Mouse (Mus musculus) neural tube, embryonic 15.5 days (tissue): ENCODE results near the gene Ttc12. TPM values are rescaled to one million over a fixed set of nuclear protein-coding genes. Genes with fewer than 3 reads are reported as not detected.

Experiments used
- ATAC-seq: fragments of 200-750 bp; cut with Nextera tagmentation; 2 replicates; pipeline ENCODE4 v1.8.0; 2017; ENCODE audit warnings: mild to moderate bottlenecking, moderate TSS enrichment, moderate library complexity; ENCODE audit not compliant: low FRiP score
- H3K27ac ChIP-seq: fragments of 300-500 bp; sonication (generic); replicated peaks from 2 replicates; pipeline ENCODE4 v1.5.1; 2015; ENCODE audit warnings: mild to moderate bottlenecking, inconsistent platforms
- H3K27me3 ChIP-seq: fragments of 300-500 bp; sonication (generic); replicated peaks from 2 replicates; pipeline ENCODE4 v1.6.1; 2015; ENCODE audit warnings: inconsistent platforms
- H3K36me3 ChIP-seq: fragments of 300-500 bp; sonication (generic); 2 replicates; pipeline ENCODE4 v1.6.1; 2015; ENCODE audit warnings: inconsistent platforms
- H3K4me1 ChIP-seq: fragments of 300-500 bp; sonication (generic); 2 replicates; pipeline ENCODE4 v1.6.1; 2015; ENCODE audit warnings: inconsistent platforms
- H3K4me2 ChIP-seq: fragments of 300-500 bp; sonication (generic); 2 replicates; pipeline ENCODE4 v1.6.1; 2015; ENCODE audit warnings: inconsistent platforms, mild to moderate bottlenecking, moderate library complexity
- H3K4me3 ChIP-seq: fragments of 300-500 bp; sonication (generic); replicated peaks from 2 replicates; pipeline ENCODE4 v1.5.1; 2015; ENCODE audit warnings: mild to moderate bottlenecking, inconsistent platforms
- H3K9ac ChIP-seq: fragments of 300-500 bp; sonication (generic); replicated peaks from 2 replicates; pipeline ENCODE4 v1.6.1; 2015; ENCODE audit warnings: mild to moderate bottlenecking, inconsistent platforms
- H3K9me3 ChIP-seq: fragments of 300-500 bp; sonication (generic); replicated peaks from 2 replicates; pipeline ENCODE4 v1.6.1; 2016; ENCODE audit warnings: inconsistent platforms
- WGBS: fragments of 180-500 bp; shearing (Covaris S2); methylation state at CpG from one replicate; pipeline ENCODE4 v1.1.7; 2015; ENCODE audit warnings: mixed read lengths; 5-methylcytosine and 5-hydroxymethylcytosine counted together
- polyA plus RNA-seq: library from polyadenylated mRNA; unstranded; fragments of >200 nt; fragmentation: Nextera tagmentation; extraction: Ambion mirVana; gene quantifications from 2 replicates; pipeline ENCODE4 v1.2.1, GENCODE M21; 2015

Ttc12 gene
- polyA plus RNA-seq, 1 experiment from 2014 or later = 1.8 TPM

- peak; percentile 65 for ATAC-seq
- no peaks in the 10 kb centered on the region for H3K9me3 ChIP-seq
- H3K36me3 ChIP-seq = no peaks in the 10 kb centered on the region
- H3K27me3 ChIP-seq = peaks cover 4% of the 10 kb centered on the region; the same call in 1 of the 2 replicates
- H3K4me2 ChIP-seq = peak overlapping the region; percentile 32
- peaks cover 41% of the 10 kb centered on the region for H3K4me1 ChIP-seq
- no peak overlapping the region for H3K27ac ChIP-seq
- WGBS = 34% methylated on average over 16 of the region's 16 CpGs
- no peak overlapping the region for H3K4me3 ChIP-seq
- H3K9ac ChIP-seq = no peak overlapping the region
Observed at GRCm38 (mm10) chr9:49488912-49489895, 3.2 kb upstream of the Ttc12 start.

- H3K9ac ChIP-seq = no peak overlapping the region
- no peak overlapping the region for H3K4me2 ChIP-seq
- WGBS = 82% methylated on average over 7 of the region's 7 CpGs
- H3K27me3 ChIP-seq = peaks cover 4% of the 10 kb centered on the region; the same call in 1 of the 2 replicates
- no peaks in the 10 kb centered on the region for H3K36me3 ChIP-seq
- peaks cover 42% of the 10 kb centered on the region for H3K4me1 ChIP-seq
- H3K27ac ChIP-seq = no peak overlapping the region
- no peak for ATAC-seq
- no peaks in the 10 kb centered on the region for H3K9me3 ChIP-seq
- H3K4me3 ChIP-seq = no peak overlapping the region
Observed at GRCm38 (mm10) chr9:49488258-49488657, 2.2 kb upstream of the Ttc12 start.

- Histone ChIP-seq H3K4me1 (peaks cover 44% of the 10 kb centered on the region), H3K27me3 (peaks cover 4% of the 10 kb centered on the region; the same call in 1 of the 2 replicates), H3K27ac (no peak overlapping the region), H3K36me3 (no peaks in the 10 kb centered on the region), H3K9me3 (no peaks in the 10 kb centered on the region), H3K9ac (no peak overlapping the region), H3K4me2 (no peak overlapping the region), H3K4me3 (no peak overlapping the region)
- 82% methylated on average over 6 of the region's 6 CpGs for WGBS
- ATAC-seq = no peak
Observed at GRCm38 (mm10) chr9:49487657-49487943, 1.6 kb upstream of the Ttc12 start.

GRCm38 (mm10) chr9:49486805-49487656 lies 1.0 kb upstream of the Ttc12 start:
- no peak for ATAC-seq
- Histone ChIP-seq H3K27me3 (peaks cover 4% of the 10 kb centered on the region; the same call in 1 of the 2 replicates), H3K9ac (no peak overlapping the region), H3K4me1 (peaks cover 44% of the 10 kb centered on the region), H3K27ac (no peak overlapping the region), H3K4me2 (no peak overlapping the region), H3K4me3 (no peak overlapping the region), H3K36me3 (no peaks in the 10 kb centered on the region), H3K9me3 (no peaks in the 10 kb centered on the region)
- 75% methylated on average over 9 of the region's 9 CpGs for WGBS

- 5% methylated on average over 21 of the region's 21 CpGs for WGBS
- no peak; the same call in 1 of the 2 replicates for ATAC-seq
- Histone ChIP-seq H3K9ac (peak overlapping the region; percentile 42), H3K4me3 (peak overlapping the region; percentile 47), H3K36me3 (no peaks in the 10 kb centered on the region), H3K9me3 (no peaks in the 10 kb centered on the region), H3K4me2 (peak overlapping the region; percentile 75), H3K27ac (0 out of 2 replicates have a peak overlapping the region, but pooled peaks have one; percentile 51), H3K27me3 (peaks cover 4% of the 10 kb centered on the region; the same call in 1 of the 2 replicates), H3K4me1 (peaks cover 44% of the 10 kb centered on the region)
Observed at GRCm38 (mm10) chr9:49485250-49485891, 654 bp downstream of the Ttc12 start.

GRCm38 (mm10) chr9:49483316-49483715 lies 2.7 kb downstream of the Ttc12 start:
- Histone ChIP-seq H3K27ac (no peak overlapping the region), H3K9me3 (no peaks in the 10 kb centered on the region), H3K27me3 (peaks cover 4% of the 10 kb centered on the region; the same call in 1 of the 2 replicates), H3K4me2 (peak overlapping the region; percentile 6; the same call in 1 of the 2 replicates), H3K9ac (no peak overlapping the region), H3K36me3 (no peaks in the 10 kb centered on the region), H3K4me3 (no peak overlapping the region), H3K4me1 (peaks cover 29% of the 10 kb centered on the region)
- ATAC-seq = no peak
- 32% methylated on average over 10 of the region's 10 CpGs for WGBS

- ATAC-seq = no peak
Observed at GRCm38 (mm10) chr9:49472126-49472525, 13.9 kb downstream of the Ttc12 start.

GRCm38 (mm10) chr9:49470946-49471345 lies 15.1 kb downstream of the Ttc12 start:
- no peaks in the 10 kb centered on the region for H3K36me3 ChIP-seq
- H3K4me2 ChIP-seq = no peak overlapping the region
- peaks cover 6% of the 10 kb centered on the region; the same call in 1 of the 2 replicates for H3K4me1 ChIP-seq
- H3K4me3 ChIP-seq = no peak overlapping the region
- no peaks in the 10 kb centered on the region for H3K9me3 ChIP-seq
- ATAC-seq = no peak
- WGBS = 72% methylated on average over 6 of the region's 6 CpGs
- H3K27ac ChIP-seq = no peak overlapping the region
- H3K9ac ChIP-seq = no peak overlapping the region
- no peaks in the 10 kb centered on the region for H3K27me3 ChIP-seq

More at GRCm38 (mm10) chr9:49472126-49472525, 13.9 kb downstream of the Ttc12 start:
- no peak overlapping the region for H3K4me3 ChIP-seq
- WGBS = 75% methylated on average over 11 of the region's 11 CpGs
- H3K27ac ChIP-seq = no peak overlapping the region
- no peak overlapping the region for H3K4me2 ChIP-seq
- H3K4me1 ChIP-seq = peaks cover 6% of the 10 kb centered on the region; the same call in 1 of the 2 replicates
- H3K27me3 ChIP-seq = no peaks in the 10 kb centered on the region
- no peaks in the 10 kb centered on the region for H3K36me3 ChIP-seq
- no peak overlapping the region for H3K9ac ChIP-seq
- H3K9me3 ChIP-seq = no peaks in the 10 kb centered on the region

- Histone ChIP-seq H3K36me3 (no peaks in the 10 kb centered on the region), H3K9ac (no peak overlapping the region), H3K27me3 (no peaks in the 10 kb centered on the region), H3K4me2 (no peak overlapping the region), H3K9me3 (no peaks in the 10 kb centered on the region), H3K4me3 (no peak overlapping the region), H3K27ac (no peak overlapping the region), H3K4me1 (peaks cover 6% of the 10 kb centered on the region; the same call in 1 of the 2 replicates)
- WGBS = 96% methylated on average over 19 of the region's 19 CpGs
- no peak for ATAC-seq
Observed at GRCm38 (mm10) chr9:49470006-49470405, 16.0 kb downstream of the Ttc12 start.

- no peak for ATAC-seq
- WGBS = 89% methylated on average over 3 of the region's 3 CpGs
- no peak overlapping the region for H3K4me2 ChIP-seq
- H3K4me1 ChIP-seq = no peaks in the 10 kb centered on the region
- no peak overlapping the region for H3K9ac ChIP-seq
- H3K4me3 ChIP-seq = no peak overlapping the region
- no peaks in the 10 kb centered on the region for H3K36me3 ChIP-seq
- no peak overlapping the region for H3K27ac ChIP-seq
- H3K9me3 ChIP-seq = 0 out of 2 replicates have a peak, but pooled peaks cover 2% of the 10 kb centered on the region
- no peaks in the 10 kb centered on the region for H3K27me3 ChIP-seq
Observed at GRCm38 (mm10) chr9:49456136-49456535, 29.9 kb downstream of the Ttc12 start.

- ATAC-seq = no peak
- H3K4me3 ChIP-seq = no peak overlapping the region
Observed at GRCm38 (mm10) chr9:49452396-49452795, 33.6 kb downstream of the Ttc12 start.

More at GRCm38 (mm10) chr9:49452396-49452795, 33.6 kb downstream of the Ttc12 start:
- H3K4me2 ChIP-seq = no peak overlapping the region
- H3K36me3 ChIP-seq = no peaks in the 10 kb centered on the region
- no peak overlapping the region for H3K9ac ChIP-seq
- 94% methylated on average over 1 of the region's 1 CpGs for WGBS
- H3K9me3 ChIP-seq = 0 out of 2 replicates have a peak, but pooled peaks cover 2% of the 10 kb centered on the region
- H3K27ac ChIP-seq = no peak overlapping the region
- no peaks in the 10 kb centered on the region for H3K4me1 ChIP-seq
- H3K27me3 ChIP-seq = no peaks in the 10 kb centered on the region
